Mouse (Mus musculus) MEL (cell line): ENCODE measurements around the gene Gm8439. TPM values are rescaled to one million over a fixed set of nuclear protein-coding genes. Genes with fewer than 3 reads are reported as not detected.

ENCODE experiments used
- DNase-seq: peaks from one replicate; pipeline ENCODE4 v3.0.0; 2011; ENCODE audit warnings: low read depth, low spot score
- H3K27ac ChIP-seq: 2 replicates; pipeline ENCODE4 v1.5.1; 2012; ENCODE audit warnings: low read depth, mild to moderate bottlenecking, control low read depth, low read length, moderate library complexity; ENCODE audit not compliant: control insufficient read depth
- H3K27me3 ChIP-seq, 2 experiments: fragments of 150-350 bp in 1 of 2; sonication (generic) in 1 of 2; 2 replicates each; pipeline ENCODE4 v1.6.1; 2012; ENCODE audit warnings: low read length in 2 of 2, mild to moderate bottlenecking in 2 of 2, improper control_type of control experiment in 1 of 2, moderate library complexity in 1 of 2; ENCODE audit not compliant: insufficient read depth in 2 of 2, control insufficient read depth in 1 of 2
- H3K36me3 ChIP-seq, 2 experiments: 2 replicates each; pipeline ENCODE4 v1.6.1; 2012 to 2014; ENCODE audit warnings: low read length in 2 of 2, improper control_type of control experiment in 1 of 2, inconsistent platforms in 1 of 2, mild to moderate bottlenecking in 1 of 2; ENCODE audit not compliant: insufficient read depth in 2 of 2, control insufficient read depth in 1 of 2
- H3K4me1 ChIP-seq, 2 experiments: fragments of 150-350 bp in 1 of 2; sonication (generic) in 1 of 2; 2 replicates each; pipeline ENCODE4 v1.6.1; 2012; ENCODE audit warnings: low read length in 2 of 2, improper control_type of control experiment in 1 of 2, mild to moderate bottlenecking in 1 of 2; ENCODE audit not compliant: insufficient read depth in 2 of 2, control insufficient read depth in 1 of 2
- H3K4me3 ChIP-seq, 2 experiments: fragments of 150-350 bp in 1 of 2; sonication (generic) in 1 of 2; 2 replicates each; pipeline ENCODE4 v1.5.1; 2012; ENCODE audit warnings: low read depth in 2 of 2, low read length in 2 of 2, mild to moderate bottlenecking in 2 of 2, moderate library complexity in 2 of 2, control low read depth in 1 of 2, improper control_type of control experiment in 1 of 2; ENCODE audit not compliant: control insufficient read depth in 1 of 2, insufficient read depth in 1 of 2
- H3K79me2 ChIP-seq: 2 replicates; pipeline ENCODE4 v1.6.1; 2012; ENCODE audit warnings: mild to moderate bottlenecking, low read length, moderate library complexity; ENCODE audit not compliant: control insufficient read depth, poor library complexity, insufficient read depth
- H3K9ac ChIP-seq: 2 replicates; pipeline ENCODE4 v1.6.1; 2012; ENCODE audit warnings: low read depth, mild to moderate bottlenecking, control low read depth, low read length, moderate library complexity; ENCODE audit not compliant: control insufficient read depth, poor library complexity, severe bottlenecking
- H3K9me3 ChIP-seq: fragments of 150-350 bp; sonication (generic); replicated peaks from 2 replicates; pipeline ENCODE4 v1.6.1; 2012; ENCODE audit warnings: mild to moderate bottlenecking, low read length, improper control_type of control experiment, moderate library complexity; ENCODE audit not compliant: insufficient read depth
- CHD1 ChIP-seq: IDR thresholded peaks from 2 replicates; pipeline ENCODE4 v1.6.1; 2012; ENCODE audit warnings: low read depth, mild to moderate bottlenecking, inconsistent platforms, low read length, improper control_type of control experiment
- E2F4 ChIP-seq: IDR thresholded peaks from 2 replicates; pipeline ENCODE4 v1.6.1; 2011; ENCODE audit warnings: low read depth, low read length, improper control_type of control experiment, borderline replicate concordance
- EP300 ChIP-seq, 2 experiments: IDR thresholded peaks; 2 replicates each; pipeline ENCODE4 v1.6.1; 2011; ENCODE audit warnings: improper control_type of control experiment in 2 of 2, low read length in 2 of 2, low read depth in 1 of 2, mild to moderate bottlenecking in 1 of 2
- ETS1 ChIP-seq: IDR thresholded peaks from 2 replicates; pipeline ENCODE4 v1.6.1; 2012; ENCODE audit warnings: low read depth, mild to moderate bottlenecking, inconsistent platforms, low read length, improper control_type of control experiment, moderate library complexity
- GABPA ChIP-seq: IDR thresholded peaks from 2 replicates; pipeline ENCODE4 v1.6.1; 2012; ENCODE audit warnings: low read depth, mild to moderate bottlenecking, inconsistent platforms, low read length, improper control_type of control experiment, moderate library complexity
- JUND ChIP-seq: IDR thresholded peaks from 2 replicates; pipeline ENCODE4 v1.6.1; 2011; ENCODE audit warnings: low read depth, mild to moderate bottlenecking, improper control_type of control experiment, low read length
- MAFK ChIP-seq: IDR thresholded peaks from 2 replicates; pipeline ENCODE4 v1.6.1; 2011; ENCODE audit warnings: low read depth, mild to moderate bottlenecking, low read length, improper control_type of control experiment, borderline replicate concordance
- MAZ ChIP-seq: IDR thresholded peaks from 2 replicates; pipeline ENCODE4 v1.6.1; 2012; ENCODE audit warnings: low read depth, mild to moderate bottlenecking, inconsistent platforms, low read length, improper control_type of control experiment
- MXI1 ChIP-seq: IDR thresholded peaks from 2 replicates; pipeline ENCODE4 v1.6.1; 2011; ENCODE audit warnings: mild to moderate bottlenecking, low read depth, low read length, improper control_type of control experiment
- MYC ChIP-seq: IDR thresholded peaks from 2 replicates; pipeline ENCODE4 v1.6.1; 2011; ENCODE audit warnings: low read depth, mild to moderate bottlenecking, low read length, improper control_type of control experiment, moderate library complexity
- POLR2A ChIP-seq, 2 experiments: IDR thresholded peaks; 2 replicates each; pipeline ENCODE4 v1.6.1; 2011 to 2012; ENCODE audit warnings: low read length in 2 of 2, mild to moderate bottlenecking in 2 of 2, control low read depth in 1 of 2, improper control_type of control experiment in 1 of 2, low read depth in 1 of 2, moderate library complexity in 1 of 2; ENCODE audit not compliant: control insufficient read depth in 1 of 2, insufficient read depth in 1 of 2, poor library complexity in 1 of 2
- SMC3 ChIP-seq: IDR thresholded peaks from 2 replicates; pipeline ENCODE4 v1.6.1; 2011; ENCODE audit warnings: low read depth, low read length, improper control_type of control experiment
- TBP ChIP-seq: IDR thresholded peaks from 2 replicates; pipeline ENCODE4 v1.8.0; 2011; ENCODE audit warnings: low read depth, low read length, improper control_type of control experiment
- UBTF ChIP-seq: IDR thresholded peaks from 2 replicates; pipeline ENCODE4 v1.6.1; 2012; ENCODE audit warnings: low read depth, mild to moderate bottlenecking, inconsistent platforms, low read length, improper control_type of control experiment, moderate library complexity, borderline replicate concordance; ENCODE audit not compliant: insufficient read depth
- ZKSCAN1 ChIP-seq: IDR thresholded peaks from 2 replicates; pipeline ENCODE4 v1.6.1; 2012; ENCODE audit warnings: low read depth, mild to moderate bottlenecking, inconsistent platforms, low read length, improper control_type of control experiment, moderate library complexity
- ZNF384 ChIP-seq: IDR thresholded peaks from 2 replicates; pipeline ENCODE4 v1.6.1; 2012; ENCODE audit warnings: low read depth, mild to moderate bottlenecking, inconsistent platforms, low read length, improper control_type of control experiment
- polyA plus RNA-seq, 2 experiments: library from polyadenylated mRNA; stranded (reverse) in 1 of 2; unstranded in 1 of 2; fragments of >175 nt in 1 of 2; fragments of >200 nt in 1 of 2; gene quantifications; 2 replicates each; pipeline versions ENCODE4 v1.2.1 to v1.2.4; 2012; ENCODE audit warnings: low replicate concordance in 2 of 2, low read depth in 1 of 2; ENCODE audit not compliant: insufficient read length in 2 of 2, insufficient read depth in 1 of 2, missing spikeins in 1 of 2
- total RNA-seq: library from RNA; depleted of rRNA; stranded (reverse); fragments of 300-350 nt; gene quantifications from 2 replicates; pipeline ENCODE4 v1.2.3, GENCODE M21; 2012

The Gm8439 gene
- total and polyA plus RNA-seq, 3 experiments, result not detected

GRCm38 (mm10) chr4:120580894-120581293 lies 7.7 kb upstream of the Gm8439 start:
- TF ChIP-seq ETS1, result no peak
- TF ChIP-seq EP300 (IDR thresholded peaks at IDR 0.05; ENCODE audit: low read depth in 1 of 2, low read length in 2 of 2), result peak in 1 of 2 experiments; percentile 41; a peak in 1 of 4 replicates
- TF ChIP-seq TBP, result peak; percentile 46; the same call in 1 of the 2 replicates
- Histone ChIP-seq H3K9ac (no peak overlapping the region), H3K4me3 (no peak overlapping the region), H3K36me3 (peaks cover 0 to 3% of the 10 kb centered on the region in 2 experiments; a peak in 2 of 4 replicates), H3K27ac (no peak overlapping the region), H3K79me2 (no peaks in the 10 kb centered on the region), H3K27me3 (no peaks in the 10 kb centered on the region; a peak in 2 of 4 replicates), H3K4me1 (peaks cover 2 to 4% of the 10 kb centered on the region in 2 experiments; a peak in 3 of 4 replicates), H3K9me3 (no peaks in the 10 kb centered on the region)
- no peak for DNase-seq

GRCm38 (mm10) chr4:120581711-120582110 lies 6.8 kb upstream of the Gm8439 start:
- no peaks in the 10 kb centered on the region for H3K9me3 ChIP-seq
- H3K27me3 ChIP-seq, result peaks cover 0 to 2% of the 10 kb centered on the region in 2 experiments; a peak in 3 of 4 replicates
- no peak overlapping the region for H3K4me3 ChIP-seq
- H3K79me2 ChIP-seq, result no peaks in the 10 kb centered on the region
- TF ChIP-seq CHD1, result no peak
- TF ChIP-seq JUND, result no peak
- no peak for TF ChIP-seq E2F4
- TF ChIP-seq UBTF, result no peak
- no peak overlapping the region for H3K9ac ChIP-seq
- no peak overlapping the region for H3K27ac ChIP-seq
- peaks cover 2 to 4% of the 10 kb centered on the region in 2 experiments; a peak in 3 of 4 replicates for H3K4me1 ChIP-seq
- peaks cover 0 to 3% of the 10 kb centered on the region in 2 experiments; a peak in 2 of 4 replicates for H3K36me3 ChIP-seq
- no peak for DNase-seq

GRCm38 (mm10) chr4:120586986-120587385 lies 1.6 kb upstream of the Gm8439 start:
- no peaks in the 10 kb centered on the region for H3K9me3 ChIP-seq
- TF ChIP-seq POLR2A (IDR thresholded peaks at IDR 0.05; ENCODE audit: control insufficient read depth in 1 of 2, insufficient read depth in 1 of 2, low read depth in 1 of 2, low read length in 2 of 2, poor library complexity in 1 of 2) (no peak), GABPA (no peak)
- no peaks in the 10 kb centered on the region for H3K79me2 ChIP-seq
- no peak for DNase-seq
- H3K9ac ChIP-seq, result no peak overlapping the region
- no peaks in the 10 kb centered on the region for H3K4me1 ChIP-seq
- H3K4me3 ChIP-seq, result no peak overlapping the region
- H3K36me3 ChIP-seq, result no peaks in the 10 kb centered on the region
- H3K27ac ChIP-seq, result no peak overlapping the region
- peaks cover 2 to 4% of the 10 kb centered on the region in 2 experiments; a peak in 3 of 4 replicates for H3K27me3 ChIP-seq

- H3K27me3 ChIP-seq, result peaks cover 2 to 4% of the 10 kb centered on the region in 2 experiments; a peak in 3 of 4 replicates
- no peaks in the 10 kb centered on the region for H3K9me3 ChIP-seq
- no peak overlapping the region for H3K4me3 ChIP-seq
- H3K27ac ChIP-seq, result no peak overlapping the region
- H3K79me2 ChIP-seq, result no peaks in the 10 kb centered on the region
- no peak for DNase-seq
- H3K9ac ChIP-seq, result no peak overlapping the region
- H3K4me1 ChIP-seq, result no peaks in the 10 kb centered on the region
- no peaks in the 10 kb centered on the region for H3K36me3 ChIP-seq
- TF ChIP-seq MAZ, result no peak
- TF ChIP-seq UBTF, result no peak
- TF ChIP-seq CHD1, result no peak
- no peak for TF ChIP-seq EP300 (IDR thresholded peaks at IDR 0.05; ENCODE audit: low read depth in 1 of 2, low read length in 2 of 2)
- TF ChIP-seq JUND, result no peak
- TF ChIP-seq ZNF384, result no peak
- TF ChIP-seq MAFK, result no peak
- TF ChIP-seq TBP, result no peak
- no peak for TF ChIP-seq MYC
- no peak for TF ChIP-seq MXI1
- no peak for TF ChIP-seq ZKSCAN1
- TF ChIP-seq SMC3, result no peak
Measured at GRCm38 (mm10) chr4:120589070-120589469, 525 bp downstream of the Gm8439 start.
